Mouse (Mus musculus): ENCODE measurements around the gene Tatdn2.

GRCm38 (mm10) chr6:113667611-113668122, 29.2 kb upstream of the Tatdn2 start:
- TF ChIP-seq CTCF (IDR thresholded peaks at IDR 0.05; ENCODE audit: extremely low read depth, insufficient read depth, insufficient read length, insufficient replicate concordance), result no peak
- TF ChIP-seq POLR2A (IDR thresholded peaks at IDR 0.05; ENCODE audit: low read depth, low read length), result no peak
